Mouse (Mus musculus) CD4-positive, CD25-positive, alpha-beta regulatory T cell, adult 4 months (primary cell): ENCODE results near the gene Lgr4. TPM values are rescaled to one million over a fixed set of nuclear protein-coding genes. Genes with fewer than 3 reads are reported as not detected.

Source experiments
- ATAC-seq: one replicate; pipeline ENCODE4 v1.8.0; 2017
- polyA plus RNA-seq, 2 experiments: library from polyadenylated mRNA; unstranded; fragments of 100-300 nt; shearing (Covaris generic); gene quantifications; one replicate each; pipeline ENCODE4 v1.2.1; 2017

Gene Lgr4
- polyA plus RNA-seq, 2 experiments from 2014 or later, result 0.08 TPM; not detected in 1

- no peak for ATAC-seq
Measured at GRCm38 (mm10) chr2:110036265-110036664, 118.8 kb downstream of the Lgr4 start.

GRCm38 (mm10) chr2:110036665-110037064 lies 119.2 kb downstream of the Lgr4 start:
- ATAC-seq, result no peak

GRCm38 (mm10) chr2:110037221-110037620 lies 119.8 kb downstream of the Lgr4 start:
- no peak for ATAC-seq

- no peak for ATAC-seq
Measured at GRCm38 (mm10) chr2:110038341-110038740, 120.9 kb downstream of the Lgr4 start.

- ATAC-seq, result no peak
Measured at GRCm38 (mm10) chr2:110042861-110043760, 125.7 kb downstream of the Lgr4 start.

- no peak for ATAC-seq
Measured at GRCm38 (mm10) chr2:110058424-110058823, 141.0 kb downstream of the Lgr4 start.

GRCm38 (mm10) chr2:110063131-110063530 lies 145.7 kb downstream of the Lgr4 start:
- no peak for ATAC-seq

Other genes with a start within 250 kb of the Lgr4 start
- gene Bdnf, start 242.9 kb upstream of the Lgr4 start, polyA plus RNA-seq, result not detected
- gene Lin7c, start 26.8 kb upstream of the Lgr4 start, polyA plus RNA-seq, result 10 to 100 TPM; 65.9 to 69.6 TPM
- gene Ccdc34, start 100.2 kb downstream of the Lgr4 start, polyA plus RNA-seq, result 1 to 10 TPM; 4.5 to 6.6 TPM